Mouse (Mus musculus) neural tube, postnatal 0 days (tissue): ENCODE measurements around the gene Cdk15. TPM values are rescaled to one million over a fixed set of nuclear protein-coding genes. Genes with fewer than 3 reads are reported as not detected.

Experiments
- polyA plus RNA-seq: library from polyadenylated mRNA; unstranded; fragments of >200 nt; fragmentation: Nextera tagmentation; extraction: Ambion mirVana; gene quantifications from 2 replicates; pipeline ENCODE4 v1.2.1, GENCODE M21; 2015

The Cdk15 gene
- polyA plus RNA-seq = 1.3 and 2.2 TPM in 2 replicates

DNA sequence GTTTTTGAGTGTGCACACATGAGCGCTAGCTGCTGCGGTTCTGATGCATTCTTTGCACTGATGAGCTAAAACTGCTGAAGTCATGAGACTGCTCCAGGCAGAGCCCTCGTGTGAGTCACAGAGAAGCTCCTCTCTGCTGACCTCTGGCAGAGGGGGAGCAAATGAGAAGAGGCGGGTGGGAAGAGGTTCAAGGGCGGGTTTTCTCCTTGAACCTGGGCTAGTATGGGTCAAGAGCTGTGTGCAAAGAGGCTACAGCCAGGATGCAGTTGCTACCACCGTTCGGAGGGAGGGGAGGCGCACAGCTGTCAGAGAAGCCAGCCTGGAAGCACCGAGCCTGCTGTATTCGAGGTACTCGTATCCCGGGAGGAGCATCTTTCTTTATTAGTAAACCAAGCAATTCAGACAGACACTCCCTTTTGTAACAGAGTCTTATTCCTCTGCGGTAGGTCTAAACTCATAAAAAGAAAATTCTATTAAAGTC lies at the start of gene Cdk15:
Cdk15 (plus strand) TSS at position 156 of the 481 bp plus-strand sequence.

DNA sequence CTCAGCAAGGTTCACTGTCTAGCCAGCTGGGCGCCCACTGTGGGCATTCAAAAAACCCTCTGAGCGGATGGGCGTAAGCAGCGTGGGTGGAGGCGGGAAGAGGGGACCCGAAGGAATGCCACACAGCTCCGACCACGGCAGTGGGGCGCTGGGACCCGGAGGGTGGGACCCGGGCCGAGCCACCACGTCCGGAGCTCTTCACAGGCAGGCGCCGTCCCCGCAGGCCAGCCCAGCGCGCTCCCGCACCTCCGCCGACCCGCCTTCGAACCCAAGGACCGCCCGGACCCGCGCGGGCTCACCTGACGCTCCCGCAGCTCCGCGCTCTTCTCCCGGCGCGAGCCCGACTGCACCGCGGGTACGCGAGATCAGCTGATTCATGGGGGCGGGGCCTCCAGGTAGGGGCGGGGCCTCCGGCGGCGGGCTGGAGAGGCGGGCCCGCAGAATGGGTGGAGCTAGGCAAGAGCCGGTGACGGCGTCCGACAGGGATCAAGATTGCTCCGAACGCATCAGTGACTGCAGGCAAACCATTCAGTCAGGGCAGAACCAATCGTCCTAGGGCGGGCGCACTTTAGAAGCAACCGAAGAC lies 19.8 kb upstream of the Cdk15 start, which contains the start of gene Als2:
Als2 (minus strand) TSS at position 376 of the 586 bp plus-strand sequence.

Other genes with a start within 250 kb of the Cdk15 start
- gene C2cd6, start 162.0 kb upstream of the Cdk15 start, polyA plus RNA-seq = not detected in 2 replicates
- gene Tmem237, start 136.5 kb upstream of the Cdk15 start, polyA plus RNA-seq = 45.4 and 49.1 TPM in 2 replicates
- gene Mpp4, start 93.5 kb upstream of the Cdk15 start, polyA plus RNA-seq = 0.71 and 0.83 TPM in 2 replicates
- 8.6 and 10.3 TPM in 2 replicates for gene Als2, start 19.7 kb upstream of the Cdk15 start, polyA plus RNA-seq
- 2.8 and 3.6 TPM in 2 replicates for gene Fzd7, start 225.5 kb downstream of the Cdk15 start, polyA plus RNA-seq